Mouse (Mus musculus) heart, embryonic 15.5 days (tissue): Measurements from ENCODE around the gene Gpt2. TPM values are rescaled to one million over a fixed set of nuclear protein-coding genes. Genes with fewer than 3 reads are reported as not detected.

ENCODE experiments used
- ATAC-seq: fragments of 200-750 bp; cut with Nextera tagmentation; replicated peaks from 2 replicates; pipeline ENCODE4 v1.8.0; 2017; ENCODE audit warnings: low read depth, moderate TSS enrichment; ENCODE audit not compliant: insufficient number of reproducible peaks, insufficient read depth, low FRiP score
- H3K27ac ChIP-seq: fragments of 300-500 bp; sonication (generic); 2 replicates; pipeline ENCODE4 v1.5.1; 2015; ENCODE audit warnings: mild to moderate bottlenecking, inconsistent platforms
- H3K27me3 ChIP-seq: fragments of 300-500 bp; sonication (generic); 2 replicates; pipeline ENCODE4 v1.6.1; 2015; ENCODE audit warnings: inconsistent platforms
- H3K36me3 ChIP-seq: fragments of 300-500 bp; sonication (generic); 2 replicates; pipeline ENCODE4 v1.6.1; 2015; ENCODE audit warnings: mild to moderate bottlenecking, inconsistent platforms
- H3K4me1 ChIP-seq: fragments of 300-500 bp; sonication (generic); replicated peaks from 2 replicates; pipeline ENCODE4 v1.6.1; 2015; ENCODE audit warnings: inconsistent platforms
- H3K4me2 ChIP-seq: fragments of 300-500 bp; sonication (generic); 2 replicates; pipeline ENCODE4 v1.6.1; 2015; ENCODE audit warnings: inconsistent platforms, mild to moderate bottlenecking, moderate library complexity
- H3K4me3 ChIP-seq: fragments of 300-500 bp; sonication (generic); 2 replicates; pipeline ENCODE4 v1.5.1; 2015; ENCODE audit warnings: mild to moderate bottlenecking, inconsistent platforms
- H3K9ac ChIP-seq: fragments of 300-500 bp; sonication (generic); 2 replicates; pipeline ENCODE4 v1.6.1; 2015; ENCODE audit warnings: mild to moderate bottlenecking, inconsistent platforms
- H3K9me3 ChIP-seq: fragments of 300-500 bp; sonication (generic); replicated peaks from 2 replicates; pipeline ENCODE4 v1.6.1; 2016; ENCODE audit warnings: inconsistent platforms
- WGBS: fragments of 180-500 bp; shearing (Covaris S2); methylation state at CpG from one replicate; pipeline ENCODE4 v1.1.7; 2015; ENCODE audit warnings: mixed read lengths; 5-methylcytosine and 5-hydroxymethylcytosine counted together
- polyA plus RNA-seq: library from polyadenylated mRNA; unstranded; fragments of >200 nt; fragmentation: Nextera tagmentation; extraction: Ambion mirVana; gene quantifications from 2 replicates; pipeline ENCODE4 v1.2.1, GENCODE M21; 2015

Gene Gpt2
- polyA plus RNA-seq, 1 experiment from 2014 or later = 5.5 TPM

DNA sequence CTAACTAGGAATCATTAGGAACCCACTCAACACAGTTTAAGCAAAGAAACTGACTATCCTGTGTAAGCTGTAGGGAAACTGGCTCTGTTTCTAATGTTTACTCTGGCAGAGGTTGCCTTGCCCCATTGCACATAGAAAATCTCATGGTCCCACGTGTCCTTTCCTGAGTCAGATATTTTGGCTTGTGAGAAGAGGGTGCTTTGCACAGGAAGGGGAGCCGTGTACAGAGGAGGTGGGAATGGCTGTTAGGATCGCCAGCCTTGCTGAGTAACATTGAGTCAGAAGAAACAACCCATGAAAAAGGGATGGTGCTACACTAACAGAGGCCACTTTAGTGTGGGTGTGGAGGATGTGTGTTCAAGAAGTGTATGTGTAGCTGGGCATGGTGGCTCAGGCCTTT lies 36.6 kb downstream of the Gpt2 start:
- Histone ChIP-seq H3K4me1 (no peaks in the 10 kb centered on the region), H3K36me3 (no peaks in the 10 kb centered on the region), H3K4me3 (no peak overlapping the region), H3K27ac (no peak overlapping the region), H3K27me3 (no peaks in the 10 kb centered on the region), H3K9ac (no peak overlapping the region), H3K9me3 (no peaks in the 10 kb centered on the region), H3K4me2 (no peak overlapping the region)
- no peak for ATAC-seq
- 60% methylated on average over 3 of the region's 3 CpGs for WGBS

DNA sequence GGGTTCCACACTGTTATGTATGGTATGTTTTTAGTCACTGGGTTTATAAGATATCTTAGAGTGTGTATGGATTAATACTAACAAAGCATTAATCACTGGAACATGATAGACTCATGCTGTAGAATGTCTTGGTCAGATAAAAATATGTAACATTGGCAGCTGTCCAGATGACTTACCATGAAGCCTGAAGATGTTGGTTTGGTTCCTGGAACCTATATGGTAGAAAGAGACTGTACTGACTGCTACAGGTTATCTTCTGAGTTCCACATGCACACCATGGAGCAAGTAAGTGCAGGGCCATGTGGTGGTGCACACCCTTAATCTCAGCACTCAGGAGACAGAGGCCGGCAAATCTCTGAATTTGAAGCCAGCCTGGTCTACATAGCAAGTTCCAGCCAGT lies 38.3 kb downstream of the Gpt2 start:
- 82% methylated on average over 1 of the region's 1 CpGs for WGBS
- no peaks in the 10 kb centered on the region for H3K9me3 ChIP-seq
- no peaks in the 10 kb centered on the region for H3K4me1 ChIP-seq
- no peak overlapping the region for H3K4me3 ChIP-seq
- H3K36me3 ChIP-seq = peaks cover 6% of the 10 kb centered on the region; the same call in 1 of the 2 replicates
- H3K27ac ChIP-seq = no peak overlapping the region
- ATAC-seq = no peak
- no peak overlapping the region for H3K9ac ChIP-seq
- H3K27me3 ChIP-seq = no peaks in the 10 kb centered on the region
- H3K4me2 ChIP-seq = no peak overlapping the region

DNA sequence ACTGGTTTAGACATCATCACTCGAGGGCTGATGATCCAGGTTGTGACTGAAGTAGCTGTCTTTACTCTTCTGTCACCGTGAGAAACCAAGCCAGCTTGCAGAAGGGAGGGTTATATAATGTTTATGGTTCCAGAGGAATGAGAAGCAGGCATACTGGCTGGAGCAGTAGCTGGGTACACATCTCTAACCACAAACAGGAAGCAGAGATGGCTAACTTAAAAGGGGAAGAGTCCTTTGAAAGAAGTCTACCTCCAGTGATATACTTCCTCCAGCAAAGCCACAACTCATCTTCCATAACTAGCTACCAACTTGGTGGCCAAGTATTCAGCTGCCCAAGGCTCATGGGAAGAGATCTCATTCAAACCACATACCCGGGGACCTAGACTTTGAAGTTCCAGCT lies 39.1 kb downstream of the Gpt2 start:
- WGBS = 74% methylated on average over 3 of the region's 3 CpGs

DNA sequence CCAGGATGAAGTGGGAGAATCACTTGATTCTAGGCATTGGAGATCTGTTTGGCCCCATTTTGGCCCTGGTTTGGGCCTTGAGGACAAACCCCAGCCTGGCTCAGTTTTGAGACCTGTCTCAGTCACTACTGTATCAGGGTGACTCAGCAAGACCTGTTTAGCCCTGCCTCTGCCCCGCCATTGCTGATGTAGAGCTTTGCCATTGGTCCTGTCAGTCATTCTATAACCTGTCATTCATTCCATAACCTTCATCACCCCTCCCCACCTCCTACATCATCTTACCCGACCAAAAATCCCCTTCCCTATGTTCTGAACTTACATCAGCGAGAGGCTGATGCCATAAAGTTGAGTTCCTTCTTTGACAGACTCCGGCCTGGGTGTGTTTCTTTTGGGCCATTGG lies 40.5 kb downstream of the Gpt2 start:
- peaks cover 19% of the 10 kb centered on the region for H3K36me3 ChIP-seq

More for the DNA sequence above, 39.1 kb downstream of the Gpt2 start:
- Histone ChIP-seq H3K27ac (no peak overlapping the region), H3K4me1 (no peaks in the 10 kb centered on the region), H3K4me2 (no peak overlapping the region), H3K4me3 (no peak overlapping the region), H3K9ac (no peak overlapping the region), H3K27me3 (no peaks in the 10 kb centered on the region), H3K36me3 (peaks cover 13% of the 10 kb centered on the region; the same call in 1 of the 2 replicates), H3K9me3 (no peaks in the 10 kb centered on the region)
- no peak for ATAC-seq

DNA sequence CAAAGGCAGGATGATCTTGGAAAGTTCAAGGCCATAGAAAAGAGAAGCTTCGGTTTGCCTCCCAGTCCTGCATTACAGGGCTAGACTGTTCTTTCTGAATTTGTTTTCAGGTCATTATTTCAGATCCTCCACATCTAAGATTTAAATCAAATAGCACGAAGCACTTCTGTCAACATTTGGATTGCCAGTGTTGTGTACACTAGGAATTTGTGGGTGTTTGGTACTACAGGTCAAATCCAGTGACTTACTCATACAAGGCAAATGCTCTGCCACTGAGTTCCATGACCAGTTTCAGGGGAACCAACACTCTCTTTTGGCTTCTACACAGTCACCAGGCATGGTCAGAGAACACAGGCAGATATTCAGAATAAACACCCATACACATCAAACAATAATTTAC lies 41.1 kb downstream of the Gpt2 start:
- Histone ChIP-seq H3K27ac (no peak overlapping the region), H3K9me3 (no peaks in the 10 kb centered on the region), H3K9ac (no peak overlapping the region), H3K27me3 (no peaks in the 10 kb centered on the region), H3K36me3 (peaks cover 25% of the 10 kb centered on the region), H3K4me2 (no peak overlapping the region), H3K4me1 (no peaks in the 10 kb centered on the region), H3K4me3 (no peak overlapping the region)
- ATAC-seq = no peak
- 93% methylated on average over 2 of the region's 2 CpGs for WGBS

More for the DNA sequence above, 40.5 kb downstream of the Gpt2 start:
- Histone ChIP-seq H3K4me3 (no peak overlapping the region), H3K27ac (no peak overlapping the region), H3K9ac (no peak overlapping the region), H3K27me3 (no peaks in the 10 kb centered on the region), H3K4me1 (no peaks in the 10 kb centered on the region), H3K9me3 (no peaks in the 10 kb centered on the region), H3K4me2 (no peak overlapping the region)
- 86% methylated on average over 4 of the region's 4 CpGs for WGBS
- ATAC-seq = no peak

DNA sequence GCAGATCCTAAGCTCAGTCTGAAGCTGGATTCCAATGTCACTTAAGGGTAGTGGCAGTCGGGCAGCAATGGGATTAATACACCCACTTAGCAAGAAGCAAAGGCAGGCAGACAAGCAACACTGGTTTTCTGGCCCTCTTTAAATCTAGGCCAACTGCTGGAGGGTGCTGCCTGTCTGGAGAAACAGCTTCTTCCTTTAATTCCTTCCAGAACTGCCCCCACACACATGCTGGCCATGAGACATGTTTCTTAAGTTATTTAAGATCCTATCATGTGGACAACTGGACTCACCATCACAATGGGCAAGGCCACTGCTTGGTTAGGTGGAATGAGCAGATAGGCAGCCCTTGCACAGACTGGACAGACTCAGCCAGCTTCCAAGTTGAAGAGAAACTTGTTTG lies 41.8 kb downstream of the Gpt2 start:
- Histone ChIP-seq H3K36me3 (peaks cover 33% of the 10 kb centered on the region), H3K4me2 (no peak overlapping the region)
- ATAC-seq = no peak

DNA sequence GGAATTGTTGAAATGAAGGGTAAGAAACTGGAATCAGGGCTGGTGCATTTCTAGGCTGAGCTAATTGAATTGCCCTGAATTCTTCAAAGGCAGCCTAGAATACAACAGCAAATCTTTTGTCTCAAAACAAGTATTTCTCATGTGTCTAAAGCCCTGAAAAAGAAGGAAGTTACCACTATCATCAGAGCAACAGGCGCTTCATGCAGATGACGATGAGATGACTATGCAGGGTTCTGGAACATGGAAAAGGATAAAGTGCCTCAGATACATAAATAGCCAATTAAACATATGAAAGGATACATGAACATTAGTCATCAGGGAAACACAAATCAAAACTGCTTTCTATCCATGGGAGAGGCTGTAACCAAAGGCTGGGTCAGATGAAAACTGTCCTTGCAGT lies 44.0 kb downstream of the Gpt2 start:
- no peaks in the 10 kb centered on the region for H3K9me3 ChIP-seq

More for the DNA sequence above, 41.8 kb downstream of the Gpt2 start:
- Histone ChIP-seq H3K9ac (no peak overlapping the region), H3K4me1 (no peaks in the 10 kb centered on the region), H3K27ac (no peak overlapping the region), H3K4me3 (no peak overlapping the region), H3K27me3 (no peaks in the 10 kb centered on the region), H3K9me3 (no peaks in the 10 kb centered on the region)
- 62% methylated on average over 1 of the region's 1 CpGs for WGBS

DNA sequence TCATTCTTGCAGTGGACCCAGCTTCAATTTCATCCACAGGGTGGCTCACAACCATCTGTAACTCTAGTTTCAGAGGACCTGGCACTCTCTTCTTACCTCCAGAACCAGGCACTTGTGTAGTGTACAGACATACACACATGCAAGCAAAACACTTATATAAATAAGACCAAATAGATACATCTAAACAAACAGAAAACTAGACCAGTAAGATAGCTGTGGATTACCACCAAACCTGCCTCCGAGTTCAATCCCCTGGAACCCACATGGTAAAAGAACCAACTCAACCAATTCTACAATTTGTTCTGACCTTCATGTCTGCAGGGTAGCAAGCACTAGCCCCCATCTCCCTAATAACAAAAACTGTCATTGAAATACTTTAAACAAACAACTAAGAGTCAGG lies 59.6 kb downstream of the Gpt2 start:
- Histone ChIP-seq H3K27ac (no peak overlapping the region), H3K4me2 (no peak overlapping the region), H3K4me1 (peaks cover 12% of the 10 kb centered on the region), H3K27me3 (no peaks in the 10 kb centered on the region), H3K4me3 (no peak overlapping the region), H3K36me3 (peaks cover 50% of the 10 kb centered on the region), H3K9ac (no peak overlapping the region), H3K9me3 (no peaks in the 10 kb centered on the region)
- ATAC-seq = no peak
- 85% methylated on average over 1 of the region's 1 CpGs for WGBS

More for the DNA sequence above, 44.0 kb downstream of the Gpt2 start:
- Histone ChIP-seq H3K36me3 (peaks cover 54% of the 10 kb centered on the region), H3K27ac (no peak overlapping the region), H3K4me2 (no peak overlapping the region), H3K4me1 (no peaks in the 10 kb centered on the region), H3K4me3 (no peak overlapping the region), H3K27me3 (no peaks in the 10 kb centered on the region), H3K9ac (no peak overlapping the region)
- WGBS = 92% methylated on average over 2 of the region's 2 CpGs
- no peak for ATAC-seq

DNA sequence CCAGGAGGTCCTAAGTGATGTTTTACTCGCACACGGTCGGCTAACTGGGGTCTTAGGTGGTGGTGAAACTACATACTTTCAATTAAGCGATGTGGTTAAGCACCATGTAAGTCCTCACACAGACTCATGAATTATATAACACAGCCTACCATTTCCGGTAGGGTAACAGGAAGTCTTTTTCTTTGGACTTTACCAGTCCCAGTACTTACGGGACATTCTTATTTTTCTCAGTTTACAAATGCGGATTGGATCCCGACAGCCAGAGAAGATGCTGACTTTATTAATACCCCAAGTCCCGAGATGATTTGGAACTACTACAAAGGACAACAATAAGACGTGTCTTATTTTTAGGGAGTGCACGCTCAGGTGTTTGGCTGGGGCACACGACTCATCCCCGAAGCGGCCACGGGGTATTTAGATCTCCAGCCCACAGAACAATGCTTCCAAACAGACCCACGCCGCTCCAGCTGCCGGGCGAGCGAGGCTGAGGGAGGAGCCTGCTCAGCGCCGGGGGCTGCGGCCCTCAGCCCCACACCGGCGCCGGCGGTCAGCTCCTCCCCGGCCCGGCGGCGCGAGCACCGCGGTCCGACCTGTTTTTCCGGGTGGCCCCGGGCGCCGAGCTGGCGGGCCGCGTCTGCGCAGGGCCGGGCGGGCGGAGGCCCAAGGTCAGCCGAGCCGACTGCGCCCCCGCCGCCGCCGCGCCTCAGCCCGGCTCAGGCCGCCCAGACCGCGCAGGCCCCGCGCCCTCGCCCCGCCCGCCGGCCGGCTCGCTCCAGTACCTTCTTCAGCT lies 62.2 kb downstream of the Gpt2 start:
- Histone ChIP-seq H3K4me3 (peak overlapping the region; percentile 92), H3K36me3 (peaks cover 24% of the 10 kb centered on the region), H3K27me3 (no peaks in the 10 kb centered on the region), H3K4me1 (peaks cover 12% of the 10 kb centered on the region), H3K9ac (peak overlapping the region; percentile 92), H3K9me3 (no peaks in the 10 kb centered on the region), H3K4me2 (peak overlapping the region; percentile 76), H3K27ac (peak overlapping the region; percentile 95)
- ATAC-seq = peak; percentile 87
- under 1% methylated on average over 59 of the region's 66 CpGs for WGBS

DNA sequence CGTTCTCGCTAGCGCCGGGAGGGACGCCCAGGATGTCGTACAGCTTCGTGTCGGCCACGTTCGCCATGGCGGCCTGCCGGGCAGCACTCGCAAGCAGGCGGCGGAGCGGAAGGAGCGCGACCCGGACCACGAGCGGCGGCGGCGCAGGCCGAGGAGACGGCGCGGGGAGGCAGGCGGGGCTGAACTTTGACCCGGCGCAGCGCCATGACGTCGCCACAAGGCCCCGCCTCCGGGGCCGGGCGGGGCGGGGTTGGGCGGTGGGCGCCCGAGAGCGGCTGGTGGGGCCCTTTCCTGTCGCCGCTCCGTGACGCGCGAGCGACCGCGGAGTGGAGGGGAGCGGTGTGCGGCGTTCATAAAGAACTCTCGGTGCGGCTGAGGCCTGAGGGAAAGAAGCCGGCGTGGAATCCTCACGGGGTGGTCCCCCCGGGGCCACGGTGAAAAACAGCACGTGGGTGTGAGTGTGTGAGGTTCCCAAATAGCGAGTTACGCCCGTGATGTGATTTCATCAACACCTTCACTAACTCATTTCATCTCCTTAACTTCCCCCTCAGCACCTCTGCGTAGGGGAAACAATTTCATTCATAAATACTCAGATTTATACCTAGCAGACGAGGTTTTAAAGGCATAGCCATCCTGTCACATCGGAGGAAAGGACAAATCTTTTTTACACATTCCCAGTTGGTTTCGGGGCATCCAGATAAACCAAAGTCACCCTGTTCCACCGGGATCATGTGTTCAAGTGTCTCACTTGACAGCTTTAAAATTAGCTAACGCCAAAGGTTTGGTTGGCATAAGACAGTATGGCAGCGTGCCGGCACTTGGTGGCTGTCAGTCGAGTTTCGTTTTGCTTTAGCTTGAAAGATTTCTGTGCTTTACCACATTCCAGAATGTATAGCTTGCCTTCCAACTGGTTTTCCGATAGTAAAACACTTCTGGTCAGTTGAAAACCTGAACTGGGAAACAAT lies 63.1 kb downstream of the Gpt2 start, which contains the start of gene Dnaja2:
Gene Dnaja2, minus strand, starts transcription at position 164 of the 965 bp plus-strand sequence.
- Histone ChIP-seq H3K9me3 (no peaks in the 10 kb centered on the region), H3K4me2 (peak within 1 kb of the TSS; percentile 76), H3K27ac (peak within 1 kb of the TSS; percentile 95), H3K4me3 (peak within 1 kb of the TSS; percentile 92), H3K4me1 (peaks cover 12% of the 10 kb centered on the region), H3K9ac (peak within 1 kb of the TSS; percentile 92), H3K36me3 (peaks cover 17% of the 10 kb centered on the region), H3K27me3 (no peaks in the 10 kb centered on the region)
- WGBS = under 1% methylated on average over 71 of the region's 77 CpGs
- peak; percentile 96 for ATAC-seq

DNA sequence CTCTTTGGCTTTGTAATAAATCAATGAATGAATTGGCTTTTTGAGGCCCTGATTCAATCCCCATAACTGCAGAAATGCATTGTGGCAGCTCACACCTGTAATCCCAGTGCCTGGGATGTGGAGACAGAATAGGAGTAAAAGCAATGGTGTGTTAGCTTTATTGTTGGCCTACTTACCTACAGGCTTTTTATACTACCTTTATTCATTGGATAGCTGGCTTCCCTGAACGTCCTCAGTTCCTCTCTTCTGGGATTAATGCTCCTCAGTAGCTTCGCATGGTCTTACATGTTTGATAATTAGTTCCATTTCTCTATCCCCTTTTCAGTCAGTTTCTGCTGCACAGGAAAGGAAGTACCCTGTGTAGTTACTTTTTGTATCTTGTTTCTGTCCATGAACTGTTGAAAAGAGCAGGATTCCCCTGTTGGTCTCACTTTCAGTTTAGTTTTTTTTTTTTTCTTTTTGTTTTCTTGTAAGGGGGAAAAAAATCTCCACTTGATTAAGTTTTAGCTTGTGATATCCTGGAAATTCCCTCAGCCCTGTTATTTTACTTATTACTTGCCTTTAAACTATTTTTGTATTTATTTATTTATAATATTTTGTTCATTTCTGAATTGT lies 64.7 kb downstream of the Gpt2 start:
- WGBS = 76% methylated on average over 2 of the region's 2 CpGs
- Histone ChIP-seq H3K27ac (no peak overlapping the region), H3K36me3 (peaks cover 6% of the 10 kb centered on the region), H3K4me3 (no peak overlapping the region), H3K9me3 (no peaks in the 10 kb centered on the region), H3K4me1 (peaks cover 11% of the 10 kb centered on the region), H3K4me2 (no peak overlapping the region), H3K27me3 (no peaks in the 10 kb centered on the region), H3K9ac (no peak overlapping the region)
- ATAC-seq = no peak
